Mouse (Mus musculus): Measurements from ENCODE around the gene Cttnbp2nl.

Gene Cttnbp2nl

DNA sequence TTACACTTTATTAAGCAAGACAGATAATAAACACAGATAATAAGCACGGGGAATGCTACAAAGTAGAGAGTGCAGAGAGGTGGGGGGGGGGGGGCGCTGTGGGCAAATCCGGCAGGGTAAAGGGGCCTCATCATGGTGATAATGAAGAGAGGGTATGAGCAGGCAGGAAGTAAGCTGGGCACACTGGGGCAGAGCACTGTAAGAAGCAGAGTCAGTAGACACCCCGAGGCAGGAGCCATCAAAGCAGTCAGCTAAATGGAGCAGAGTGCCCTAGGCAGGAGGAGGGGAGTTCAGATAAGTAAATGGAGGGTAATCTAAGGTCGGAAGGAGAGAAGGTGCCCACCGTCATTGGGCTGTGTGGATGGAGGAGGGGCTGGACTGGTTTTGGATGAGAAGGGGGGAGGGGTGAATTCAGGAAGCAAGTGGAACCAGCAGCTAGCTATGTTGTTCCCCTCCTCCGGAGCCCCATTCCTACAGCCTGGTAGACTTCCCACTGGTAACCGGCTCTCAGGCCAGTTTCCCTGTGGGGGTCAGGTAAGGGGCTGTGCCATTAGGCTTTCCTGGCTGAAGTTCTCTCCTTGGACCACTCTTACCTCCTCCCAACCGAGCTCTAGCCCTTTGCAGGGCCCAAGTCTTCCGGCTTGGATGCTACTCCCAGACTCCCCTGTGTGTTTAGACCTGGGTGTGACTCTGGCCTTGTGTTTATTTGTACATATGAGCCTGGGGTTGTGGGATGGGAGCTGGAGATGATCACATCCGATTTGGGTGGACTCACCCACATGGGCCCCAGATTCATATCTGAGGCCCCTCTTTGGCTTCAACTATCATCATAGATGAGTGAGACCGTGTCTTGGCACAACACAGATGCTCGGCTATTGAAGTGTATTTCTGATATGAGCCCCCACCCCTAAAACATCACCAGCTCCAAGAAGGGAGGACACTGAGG is 89.3 kb downstream of the Cttnbp2nl start:
- no peak for DNase-seq

DNA sequence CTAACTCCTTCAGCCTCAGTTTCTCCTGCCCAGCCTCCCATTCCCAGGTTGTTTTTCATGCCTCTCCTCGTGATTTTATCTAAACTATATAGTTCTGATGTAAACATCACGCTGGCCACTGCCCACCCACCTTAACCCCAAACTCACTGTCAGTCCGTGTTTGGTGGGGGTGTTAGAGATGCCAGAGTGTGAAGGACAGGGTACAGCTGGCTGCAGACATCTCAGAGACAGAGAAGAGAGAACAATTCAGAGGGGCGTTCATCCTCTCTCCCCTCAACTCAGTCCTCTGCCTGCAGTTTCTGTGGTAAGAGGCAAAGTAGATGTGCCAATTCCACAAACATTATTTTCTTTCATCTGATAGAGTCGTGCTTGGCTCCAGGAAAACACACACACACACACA is 90.1 kb downstream of the Cttnbp2nl start:
- DNase-seq: no peak

DNA sequence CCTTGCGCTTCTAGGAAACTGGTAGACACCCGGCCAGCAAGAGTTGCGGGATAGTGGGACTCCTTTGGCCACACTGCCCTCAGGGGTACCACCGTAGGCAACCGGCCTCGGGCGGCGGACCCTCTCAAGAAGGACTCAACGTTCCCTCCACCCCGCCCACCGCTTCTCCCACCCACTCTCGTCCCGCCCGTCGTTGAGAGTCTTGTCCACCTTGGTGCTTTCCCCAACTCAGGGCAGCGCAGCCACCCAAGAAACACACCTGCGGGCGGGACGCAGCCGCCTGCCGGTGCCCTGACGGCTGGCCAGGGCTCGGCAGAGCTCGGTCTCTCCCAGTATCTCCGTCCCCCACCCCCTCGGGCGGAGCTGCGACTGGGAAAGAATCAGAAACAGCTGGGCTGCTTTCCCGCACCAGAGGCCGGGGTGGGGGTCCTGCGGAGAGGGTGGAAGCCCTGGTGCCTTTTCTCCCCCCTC is 90.8 kb downstream of the Cttnbp2nl start:
- DNase-seq: peak; percentile 69

DNA sequence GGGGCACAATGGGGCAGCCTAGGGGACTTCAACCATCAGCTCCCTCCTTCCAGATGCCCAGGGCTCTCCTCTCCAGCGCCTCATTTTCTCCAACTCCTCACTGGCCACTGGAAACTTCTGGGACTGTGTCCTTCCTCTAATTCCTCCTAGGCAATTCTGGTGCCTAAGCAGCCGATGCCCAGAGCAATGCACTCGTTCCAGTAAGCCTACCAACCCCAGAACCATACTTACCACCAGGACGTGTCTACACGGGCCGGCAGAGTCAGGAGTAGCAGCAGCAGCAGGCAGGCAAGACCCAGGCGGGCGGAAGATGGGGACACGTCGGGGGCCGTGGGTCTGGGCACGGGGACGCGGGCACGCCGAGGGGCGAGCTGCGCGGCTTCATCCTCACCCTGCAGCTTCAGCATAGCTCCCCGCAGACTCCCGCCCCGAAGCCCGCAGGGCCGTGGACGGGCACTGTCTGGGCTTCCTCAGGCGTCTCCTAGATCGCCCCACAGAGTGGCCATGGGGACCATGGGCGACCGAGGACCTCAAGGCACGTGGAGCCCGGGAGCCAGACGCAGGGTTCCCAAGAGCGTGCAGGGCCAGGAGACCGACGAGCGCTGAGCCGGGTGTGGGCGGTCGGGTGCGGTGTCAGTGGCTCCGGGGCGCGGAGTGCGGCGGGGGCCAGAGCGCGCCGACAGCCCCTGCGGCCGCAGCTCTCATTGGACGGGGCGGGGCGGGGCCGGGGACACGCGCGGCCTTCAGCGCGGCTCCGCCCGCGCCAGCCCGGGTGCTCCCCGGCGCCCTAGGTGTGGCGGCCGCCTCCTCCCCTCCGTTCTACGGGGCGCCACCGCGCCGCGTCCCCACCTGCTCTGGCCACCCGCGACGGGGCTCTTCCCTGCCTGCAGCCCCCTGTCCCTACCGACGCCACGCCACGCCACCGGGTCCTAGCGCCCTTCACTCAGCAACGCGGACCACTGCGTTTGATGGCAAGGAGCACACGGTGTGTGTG is 91.6 kb downstream of the Cttnbp2nl start, which contains the start of gene Wnt2b:
Wnt2b (minus strand) TSS at position 856 of the 994 bp plus-strand sequence.
- DNase-seq: peak; percentile 48

DNA sequence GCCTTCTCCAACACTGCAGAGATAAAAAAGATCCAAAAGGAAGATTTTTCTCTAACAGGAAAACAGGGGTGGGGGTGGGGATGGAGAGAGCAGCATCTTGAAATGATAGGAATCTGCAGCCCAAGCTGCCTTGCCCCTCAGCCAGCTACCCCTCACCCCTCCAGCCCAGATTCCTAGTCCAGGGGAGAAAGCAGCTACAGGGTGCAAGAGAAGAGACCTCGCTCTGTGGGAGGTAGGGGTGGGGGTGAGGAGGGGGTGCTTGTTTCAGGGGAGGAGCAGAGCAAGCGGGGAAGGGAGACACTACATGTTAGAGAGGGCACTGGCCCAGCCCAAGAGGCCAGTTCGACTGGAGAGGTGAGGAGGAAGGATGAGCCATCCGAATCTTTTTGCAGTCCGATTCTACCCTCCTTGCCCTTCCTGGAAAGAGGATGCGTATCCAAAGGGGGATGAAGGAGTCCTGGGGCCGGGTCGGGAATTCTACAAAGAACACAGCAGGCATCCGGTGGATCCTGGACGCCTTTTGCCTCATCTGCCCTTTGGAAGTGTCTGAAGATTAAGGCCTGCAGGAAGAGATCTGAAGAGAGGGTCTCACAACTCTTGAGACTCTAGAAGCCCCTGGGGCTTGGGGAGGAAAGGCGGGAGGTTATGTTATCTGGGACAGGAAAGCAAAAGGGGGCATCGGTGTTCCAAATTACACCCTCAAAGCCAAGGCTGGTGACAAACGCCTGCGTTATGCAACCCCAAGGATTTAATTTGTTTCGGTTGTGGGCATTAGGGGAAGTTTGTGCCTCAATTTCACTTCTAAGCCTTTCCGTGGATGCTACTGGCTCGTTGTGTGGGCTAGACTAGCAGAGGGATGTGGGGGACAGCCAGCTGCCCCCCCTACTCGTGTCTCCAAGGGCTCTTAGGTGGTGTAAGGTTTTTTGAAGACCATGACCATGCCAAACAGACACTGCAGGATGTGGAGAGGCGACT is 92.6 kb downstream of the Cttnbp2nl start:
- no peak for DNase-seq

DNA sequence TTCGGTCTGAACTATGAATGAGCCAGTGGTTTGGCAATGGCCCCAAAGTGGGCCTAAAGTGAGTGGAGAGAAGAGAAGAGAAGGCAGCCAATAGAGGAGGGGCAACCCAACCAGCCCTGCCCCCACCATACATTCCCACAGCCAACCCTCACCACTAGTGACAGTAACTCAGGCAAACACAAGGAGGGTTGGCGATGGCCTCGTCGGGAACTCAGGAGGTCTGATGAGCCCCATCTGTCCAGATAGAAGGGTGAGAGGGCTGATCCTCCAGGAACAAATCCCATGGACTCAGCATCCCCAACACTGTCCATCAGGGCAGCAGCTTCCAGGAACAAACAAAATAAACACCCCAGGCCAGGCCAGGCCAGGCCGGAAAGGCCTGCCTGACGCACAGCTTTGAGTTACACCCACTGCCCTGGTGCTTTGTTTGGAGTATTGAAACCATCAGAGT is 96.8 kb downstream of the Cttnbp2nl start:
- peak; percentile 41 for DNase-seq

DNA sequence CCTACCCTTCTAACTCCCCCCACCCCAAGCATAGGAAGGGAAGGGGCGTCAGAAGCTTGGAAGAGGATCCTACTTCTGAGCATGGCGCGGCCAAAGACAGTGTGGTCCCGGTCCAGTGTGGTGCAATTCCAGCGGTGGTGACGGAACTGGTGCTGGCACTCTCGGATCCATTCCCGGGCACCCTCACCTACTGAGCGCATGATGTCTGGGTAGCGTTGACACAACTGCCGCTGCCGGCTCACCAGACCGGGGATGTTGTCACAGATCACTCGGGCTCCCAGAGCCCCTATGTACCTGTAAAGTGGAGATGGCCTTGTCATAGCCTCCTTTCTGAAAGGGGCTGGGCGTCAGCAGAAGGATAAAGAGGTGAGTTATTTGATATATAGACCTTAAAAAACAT is 98.4 kb downstream of the Cttnbp2nl start:
- no peak for DNase-seq

DNA sequence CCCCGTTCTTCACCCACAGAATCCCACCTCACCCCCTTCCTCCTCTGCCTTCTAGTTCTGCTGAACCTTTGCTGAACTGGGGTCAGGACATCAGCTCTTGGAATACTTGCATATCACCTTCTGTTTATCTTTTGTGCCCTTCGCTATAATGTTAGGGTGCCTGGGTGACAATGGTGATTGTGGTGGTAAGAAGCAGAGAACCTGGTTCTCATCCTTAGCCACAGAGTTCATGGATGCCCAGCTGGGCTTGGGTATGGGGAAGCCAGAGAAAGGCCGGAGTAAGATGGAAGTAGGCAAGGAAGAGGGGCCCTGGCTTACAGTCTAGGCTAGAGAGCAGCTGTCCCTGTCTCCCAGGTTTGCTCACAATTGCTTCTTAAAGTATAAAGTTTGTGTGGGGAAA is 98.8 kb downstream of the Cttnbp2nl start:
- no peak for DNase-seq

DNA sequence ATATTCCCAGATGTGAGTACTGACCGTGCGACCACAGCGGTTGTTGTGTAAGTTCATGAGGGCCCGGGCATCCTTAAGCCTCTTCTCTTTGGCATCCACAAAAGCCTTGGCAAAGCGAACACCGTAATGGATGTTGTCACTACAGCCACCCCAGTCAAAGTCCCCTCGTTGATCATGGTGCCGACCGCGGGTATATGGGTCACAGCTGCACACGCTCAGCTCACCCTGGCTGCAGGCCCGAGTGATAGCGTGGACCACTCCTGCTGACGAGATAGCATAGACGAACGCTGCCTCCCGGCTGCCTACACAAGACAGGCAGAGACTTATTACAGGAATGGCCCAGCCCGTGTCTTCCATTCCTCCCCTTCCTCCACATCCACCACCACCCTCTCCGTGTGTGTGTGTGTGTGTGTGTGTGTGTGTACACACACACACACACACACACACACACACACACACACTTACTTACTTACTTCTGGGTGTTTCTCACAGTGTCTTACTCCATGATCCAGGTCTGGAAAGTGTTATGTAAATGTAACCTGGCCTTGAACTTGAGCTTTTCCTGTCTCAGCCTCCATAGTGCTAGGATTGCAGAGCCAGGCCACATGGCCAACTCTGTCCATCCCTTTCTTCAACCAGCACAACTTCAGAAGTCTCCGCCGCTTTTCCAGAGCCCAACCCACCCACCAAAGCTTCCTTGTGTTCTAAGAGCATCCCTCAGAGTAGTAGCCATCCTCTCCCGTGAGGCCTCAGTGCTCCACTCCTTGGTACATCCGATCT is 99.9 kb downstream of the Cttnbp2nl start:
- DNase-seq: no peak
